Mouse (Mus musculus): ENCODE measurements around the gene Ppp1r1c.

- TF ChIP-seq MAX (IDR thresholded peaks at IDR 0.05; ENCODE audit: low read depth) (no peak), POLR2A (IDR thresholded peaks at IDR 0.05; ENCODE audit: insufficient read length, low read depth) (no peak), CEBPB (IDR thresholded peaks at IDR 0.05; ENCODE audit: insufficient read depth, poor library complexity, severe bottlenecking) (no peak), POLR2AphosphoS2 (IDR thresholded peaks at IDR 0.05; ENCODE audit: insufficient read length, low read depth) (no peak), SRF (IDR thresholded peaks at IDR 0.05; ENCODE audit: control insufficient read depth, insufficient read length, low read depth) (no peak), E2F4 (IDR thresholded peaks at IDR 0.05; ENCODE audit: insufficient read depth) (no peak)
These were observed 131.9 kb downstream of the Ppp1r1c start for GRCm38 (mm10) chr2:79839513-79839912.
